Mouse (Mus musculus) kidney, adult 9 months (tissue): ENCODE data around the gene Stard3.

Source experiments
- DNase-seq: peaks from one replicate; pipeline ENCODE4 v3.0.0; 2022

Stard3 gene

DNA sequence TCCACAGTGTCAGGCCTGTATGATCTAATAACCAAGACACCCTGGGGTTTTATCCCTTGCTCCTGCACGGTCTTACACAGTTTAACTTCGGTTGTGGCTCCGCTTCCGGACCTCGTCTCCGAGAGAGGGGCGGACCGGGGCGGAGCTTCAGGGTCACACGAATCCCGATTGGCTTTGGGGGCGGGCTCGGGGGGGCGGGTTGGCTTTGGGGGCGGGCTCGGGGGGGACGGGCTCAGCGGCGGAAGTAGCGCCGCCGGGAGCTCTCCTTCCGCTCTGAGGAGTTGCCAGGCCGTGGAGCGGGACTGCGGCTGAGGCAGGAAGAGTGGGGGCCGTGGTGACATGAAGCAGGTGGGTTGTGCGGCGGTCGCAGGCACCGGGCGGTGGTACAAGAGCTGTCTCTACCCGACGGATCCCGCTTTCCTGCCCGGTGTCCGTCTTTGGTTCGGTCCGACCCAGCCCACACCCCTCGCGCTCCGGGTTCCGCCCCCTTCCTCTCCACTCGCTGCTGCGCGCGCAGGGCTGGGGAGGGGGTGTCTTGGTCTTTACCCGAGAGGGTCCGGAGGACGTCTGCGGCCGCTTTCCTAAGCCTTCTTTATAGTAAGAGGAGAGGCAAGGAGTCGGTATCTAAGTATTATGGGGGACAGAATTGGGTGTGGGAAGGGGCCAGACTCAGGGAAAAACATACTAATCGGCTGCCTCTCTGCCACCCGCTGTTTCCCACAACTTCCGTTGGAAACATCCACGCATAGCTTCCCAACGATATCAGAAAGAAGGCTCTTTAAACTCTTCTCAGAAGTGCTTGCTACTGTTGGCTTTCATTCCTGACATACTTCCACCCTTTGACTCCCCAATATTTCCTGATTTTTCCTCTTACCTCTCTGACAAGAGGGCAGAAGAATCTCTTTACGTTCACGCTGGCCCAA, at the start of gene Stard3:
Gene Stard3, plus strand, starts transcription at position 208 of the 923 bp plus-strand sequence.
- peak; percentile 92 for DNase-seq

- peak; percentile 46 for DNase-seq
Measured at GRCm38 (mm10) chr11:98313790-98314323, 44.3 kb upstream of the Stard3 start.

- DNase-seq: no peak
Measured at GRCm38 (mm10) chr11:98317479-98317878, 40.7 kb upstream of the Stard3 start.

GRCm38 (mm10) chr11:98318421-98319116, 39.6 kb upstream of the Stard3 start:
- DNase-seq: no peak

DNA sequence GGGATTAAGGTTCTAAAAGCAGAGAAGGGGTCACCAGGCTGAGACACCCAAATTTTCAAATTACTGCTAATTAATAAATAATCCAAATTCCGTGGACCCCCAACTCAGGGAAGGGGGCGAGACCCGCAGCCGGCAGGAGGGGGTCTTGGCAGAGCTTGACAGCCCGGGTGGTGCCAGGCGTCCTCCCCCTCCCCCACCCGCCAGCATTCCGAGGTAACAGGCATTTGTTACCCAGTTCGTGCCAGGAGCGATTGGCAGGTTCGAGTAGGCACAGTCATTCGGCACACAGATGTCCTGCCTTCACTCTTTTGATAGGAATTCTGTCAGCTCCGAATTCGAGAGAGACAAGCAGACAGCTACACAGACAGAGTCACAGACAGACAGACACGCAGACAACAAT, 39.0 kb upstream of the Stard3 start:
- no peak for DNase-seq

GRCm38 (mm10) chr11:98319544-98319943, 38.6 kb upstream of the Stard3 start:
- DNase-seq: no peak

DNA sequence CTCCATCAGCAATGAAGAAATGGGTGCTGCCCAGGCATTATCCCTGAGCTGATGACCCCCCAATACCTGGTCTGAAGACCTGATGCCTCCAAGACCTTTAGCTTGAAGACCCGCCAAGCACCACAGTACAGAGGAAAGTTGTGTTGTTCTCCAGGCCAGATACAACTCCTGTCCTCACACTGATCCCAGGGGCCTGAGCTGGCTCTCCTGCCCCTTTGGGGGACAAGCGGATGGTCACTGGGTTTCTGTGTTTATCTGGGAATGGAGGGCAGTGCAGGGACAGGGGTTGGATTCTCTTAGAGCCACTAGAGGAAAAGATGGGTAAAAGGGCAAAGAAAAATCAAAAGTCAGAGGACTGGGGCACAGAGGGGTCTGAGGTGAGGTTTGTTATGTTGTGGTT, 38.2 kb upstream of the Stard3 start:
- DNase-seq: no peak

DNA sequence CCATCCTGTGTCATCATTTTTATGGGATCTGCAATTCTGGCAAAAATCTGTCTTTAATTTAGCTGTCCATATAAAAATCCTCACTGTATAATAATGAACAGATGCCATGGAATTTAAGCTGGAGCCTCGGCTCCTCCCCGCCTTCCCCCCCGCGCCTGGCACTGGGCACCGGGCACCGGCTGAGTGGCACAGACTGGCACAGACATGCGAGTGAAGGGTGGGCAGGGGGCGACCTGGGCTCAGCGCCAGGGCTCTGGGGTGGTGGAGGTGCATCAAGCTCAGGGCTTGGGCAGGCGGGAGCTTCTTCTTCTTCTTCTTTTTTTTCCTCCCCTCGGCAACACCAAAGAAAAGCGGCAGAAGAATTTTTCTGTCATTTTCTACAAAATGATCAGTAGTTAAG, 37.8 kb upstream of the Stard3 start:
- DNase-seq: no peak

DNA sequence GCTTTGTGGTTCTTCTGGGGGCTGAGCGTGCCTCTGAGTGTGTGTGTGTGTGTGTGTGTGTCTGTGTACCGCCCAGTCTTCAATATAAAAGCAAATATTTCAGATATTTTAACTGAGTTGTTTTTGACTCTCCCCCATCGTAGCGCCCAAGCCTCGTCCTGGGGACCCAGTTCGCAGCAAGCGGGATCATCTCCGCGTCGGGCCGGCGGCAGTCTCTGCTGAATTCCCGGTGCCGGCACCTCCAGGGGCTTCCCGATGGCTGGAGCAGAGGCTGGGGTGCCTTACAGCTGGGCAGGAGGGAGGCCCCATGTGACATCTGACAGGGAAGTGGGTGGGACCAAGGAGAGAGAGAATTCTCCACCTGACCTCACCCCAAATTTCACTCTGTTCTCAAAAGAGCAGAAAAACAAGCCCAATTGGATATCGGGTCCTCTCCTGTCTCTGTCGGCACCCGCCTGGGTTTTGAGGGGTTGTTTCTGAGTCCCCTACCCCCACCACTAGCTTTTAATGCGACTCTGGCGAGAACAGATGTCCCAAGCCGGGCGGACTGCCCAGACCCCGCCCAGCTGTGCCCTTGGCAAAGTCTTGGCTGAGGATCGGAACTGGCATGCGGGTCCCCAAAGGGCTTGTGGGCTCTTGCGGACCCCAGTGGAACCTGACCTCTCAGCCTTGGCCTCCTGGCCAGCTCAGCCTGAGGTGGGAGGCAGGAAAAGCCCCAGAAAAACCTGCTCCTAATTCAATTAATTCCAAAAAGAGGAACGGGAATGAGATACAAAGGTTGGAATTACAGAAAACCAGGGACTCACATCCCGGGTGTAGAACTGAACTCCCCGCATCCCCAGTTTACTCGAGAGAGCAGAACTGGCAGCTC, 37.1 kb upstream of the Stard3 start:
- DNase-seq: no peak

DNA sequence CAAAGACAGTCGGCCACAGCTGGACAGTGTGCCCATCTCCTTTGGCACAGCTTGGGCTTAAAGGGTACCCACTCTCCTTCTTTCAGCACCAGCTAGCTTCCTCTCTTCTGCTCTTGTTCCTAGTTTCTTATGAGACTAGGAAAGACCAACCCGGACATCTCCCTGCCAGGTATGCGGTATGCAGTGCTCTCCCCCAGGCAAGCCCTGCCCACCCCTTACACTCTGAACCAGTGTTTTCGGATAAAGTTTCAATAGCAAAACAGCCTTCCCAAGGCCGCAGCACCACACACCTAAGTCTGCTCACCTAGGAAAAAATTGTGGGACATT, 36.5 kb upstream of the Stard3 start:
- DNase-seq: no peak

GRCm38 (mm10) chr11:98322159-98322558, 36.0 kb upstream of the Stard3 start:
- no peak for DNase-seq

DNA sequence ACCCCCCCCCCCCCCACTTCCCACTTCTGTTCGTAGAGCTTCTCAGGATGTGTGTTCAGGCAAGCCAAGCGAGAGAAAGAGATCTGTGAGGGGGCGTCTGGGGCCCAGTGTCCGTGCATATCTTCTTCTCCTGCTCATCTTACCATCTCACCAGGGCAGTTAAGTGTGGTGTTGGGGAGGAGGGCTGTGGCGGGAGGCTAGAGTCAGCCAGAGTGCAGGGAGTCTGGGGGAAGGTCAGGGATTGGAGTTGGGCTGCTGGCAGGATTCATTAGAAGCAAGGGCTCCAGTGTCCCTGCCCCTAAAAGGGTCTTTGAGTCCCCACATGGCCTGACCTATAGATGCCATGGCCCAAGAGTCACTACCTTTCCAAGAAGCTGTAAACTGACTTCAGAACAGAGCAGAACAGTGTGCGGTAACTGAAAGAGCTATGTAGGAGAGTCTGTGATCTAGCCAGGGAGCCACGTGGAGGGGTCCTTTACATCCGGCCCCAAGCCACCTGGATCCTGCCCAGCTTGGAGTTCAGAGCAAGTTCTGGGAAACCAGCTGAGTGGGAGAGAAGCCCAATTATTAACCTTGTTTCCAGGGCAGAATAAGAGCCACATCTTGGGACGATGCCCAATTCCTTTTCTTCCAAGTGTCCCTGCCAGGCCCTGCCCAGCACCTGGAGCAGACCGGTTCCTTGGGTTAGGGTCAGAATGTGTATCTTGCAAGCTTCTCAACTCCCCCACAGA, 34.9 kb upstream of the Stard3 start:
- DNase-seq: no peak

DNA sequence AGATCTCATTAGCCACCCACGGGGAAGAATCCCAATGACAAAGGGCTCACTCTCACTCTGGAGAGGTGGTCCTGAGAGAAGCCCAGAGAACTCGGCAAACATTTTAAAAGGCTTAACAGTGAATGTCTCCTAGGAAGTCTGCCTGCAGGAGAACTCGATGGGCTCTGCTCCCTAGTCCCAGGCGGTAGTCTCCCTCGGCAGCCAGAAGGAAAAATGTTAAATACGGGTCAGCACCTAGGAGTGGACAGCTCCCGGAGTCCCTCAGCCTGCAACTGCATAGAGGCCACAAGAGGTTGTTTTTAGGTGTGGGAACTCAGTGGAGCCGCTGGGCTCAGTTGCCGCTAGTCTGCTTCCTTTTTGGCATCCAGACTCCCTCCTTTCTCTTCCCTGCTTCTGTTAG, 34.2 kb upstream of the Stard3 start:
- DNase-seq: peak; percentile 42

GRCm38 (mm10) chr11:98325191-98325820, 32.9 kb upstream of the Stard3 start:
- no peak for DNase-seq

- DNase-seq: no peak
Measured at GRCm38 (mm10) chr11:98325821-98326218, 32.3 kb upstream of the Stard3 start.

DNA sequence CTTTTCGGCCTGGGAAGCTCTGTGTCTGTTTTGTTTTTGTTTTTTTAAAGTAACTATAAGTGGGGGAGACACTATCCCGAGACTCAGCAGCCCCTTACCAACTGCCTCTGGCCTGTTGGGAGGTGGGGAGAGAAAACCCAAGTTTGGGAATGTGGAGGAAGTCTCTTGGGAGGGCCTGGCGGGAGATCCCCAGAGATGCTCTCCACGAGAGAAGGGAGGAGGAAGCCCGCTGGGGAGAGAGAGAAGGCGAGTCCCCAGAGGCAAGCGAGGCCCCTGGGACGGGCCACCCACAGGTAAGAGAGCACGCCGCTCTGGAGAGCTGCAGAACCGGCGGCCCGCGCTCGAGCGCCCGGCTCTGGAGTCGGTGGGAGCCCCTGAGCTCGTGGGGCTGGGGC, 31.4 kb upstream of the Stard3 start:
- no peak for DNase-seq

DNA sequence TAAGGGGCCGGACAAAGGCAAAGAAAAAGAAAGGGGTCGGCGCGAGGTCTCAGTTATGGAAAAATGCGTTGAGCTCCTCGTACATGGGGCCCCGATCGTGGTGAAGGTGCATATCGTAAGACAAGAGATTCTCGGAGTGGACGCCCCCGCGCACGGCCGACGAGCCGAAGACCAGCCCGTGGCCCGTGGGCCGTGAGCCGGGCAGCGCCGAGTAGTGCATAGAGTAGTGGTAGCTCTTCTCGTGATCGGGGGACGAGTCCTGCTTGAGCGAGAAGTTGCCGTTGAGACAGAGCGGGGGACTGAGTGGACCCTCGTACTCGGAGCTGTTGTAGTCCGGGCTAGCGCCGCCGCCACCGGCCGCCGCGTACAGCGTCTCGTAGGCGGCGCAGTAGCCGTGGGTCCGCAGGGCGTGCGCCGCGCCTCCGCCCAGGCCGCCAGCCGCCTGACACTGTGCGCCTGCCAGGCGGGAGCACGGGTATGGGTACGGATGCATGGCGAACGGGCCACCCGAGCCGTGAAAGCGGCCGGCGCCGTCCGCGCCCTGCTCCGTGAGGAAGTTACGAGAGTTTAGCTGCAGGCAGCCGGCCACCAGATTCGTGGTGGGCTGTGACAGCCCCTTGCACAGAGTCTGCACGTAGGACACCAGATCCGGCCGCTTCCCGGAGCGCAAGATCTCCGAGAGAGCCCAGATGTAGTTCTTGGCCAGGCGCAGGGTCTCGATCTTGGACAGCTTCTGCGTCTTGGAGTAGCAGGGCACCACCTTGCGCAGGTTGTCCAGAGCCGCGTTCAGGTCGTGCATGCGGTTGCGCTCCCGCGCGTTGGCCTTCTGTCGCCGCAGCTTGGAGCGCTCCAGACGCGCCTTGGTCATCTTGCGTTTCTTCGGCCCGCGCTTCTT, 30.8 kb upstream of the Stard3 start:
- DNase-seq: no peak

DNA sequence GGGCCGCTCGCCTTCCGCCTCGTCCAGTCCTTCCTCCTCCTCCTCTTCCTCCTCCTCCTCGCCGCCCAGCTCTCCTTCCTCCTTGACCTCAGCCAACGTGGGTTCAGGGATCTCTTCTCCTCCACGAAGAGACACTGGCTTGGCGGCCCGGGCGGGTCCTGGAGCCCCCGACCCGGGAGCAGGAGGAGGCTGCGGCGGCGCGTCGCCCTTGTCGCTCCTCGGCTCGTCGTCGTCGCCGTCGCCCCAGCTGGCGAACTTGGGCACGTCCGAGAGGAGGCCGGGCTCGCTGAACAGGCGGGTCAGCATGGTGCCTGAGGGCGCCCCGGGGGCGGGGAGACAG, 30.2 kb upstream of the Stard3 start:
- no peak for DNase-seq

- DNase-seq: no peak
Measured at GRCm38 (mm10) chr11:98328371-98329069, 29.6 kb upstream of the Stard3 start.
